Mouse (Mus musculus) testis, postnatal 10 days (tissue): ENCODE data around the gene Crygf.
"Not testable (repeated sequence)": the region's sequence is repeated elsewhere in the genome, so short reads cannot be mapped to it uniquely, and the experiment has no call there.

ENCODE experiments used
- DNase-seq: peaks from one replicate; pipeline ENCODE4 v3.0.0; 2021; ENCODE audit warnings: low spot score

The Crygf gene

DNA sequence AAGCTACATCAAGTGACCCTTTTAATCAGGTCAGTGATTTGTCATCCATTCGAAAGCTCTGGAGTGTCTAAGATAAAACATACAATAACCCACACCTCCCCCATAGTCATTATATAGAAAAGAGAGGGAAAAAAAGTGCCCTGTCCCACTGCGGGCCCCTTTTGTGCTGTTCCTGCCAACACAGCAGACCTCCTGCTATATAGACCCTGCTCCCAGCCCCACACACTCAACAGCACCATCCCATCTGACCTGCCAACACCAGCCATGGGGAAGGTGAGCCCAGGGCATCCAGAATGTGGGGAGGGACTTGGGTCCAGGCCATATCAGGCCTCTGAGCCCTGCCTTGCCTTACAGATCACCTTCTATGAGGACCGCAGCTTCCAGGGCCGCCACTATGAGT is at the start of gene Crygf:
Crygf (plus strand) TSS at position 227 of the 400 bp plus-strand sequence.
- no peak for DNase-seq

DNA sequence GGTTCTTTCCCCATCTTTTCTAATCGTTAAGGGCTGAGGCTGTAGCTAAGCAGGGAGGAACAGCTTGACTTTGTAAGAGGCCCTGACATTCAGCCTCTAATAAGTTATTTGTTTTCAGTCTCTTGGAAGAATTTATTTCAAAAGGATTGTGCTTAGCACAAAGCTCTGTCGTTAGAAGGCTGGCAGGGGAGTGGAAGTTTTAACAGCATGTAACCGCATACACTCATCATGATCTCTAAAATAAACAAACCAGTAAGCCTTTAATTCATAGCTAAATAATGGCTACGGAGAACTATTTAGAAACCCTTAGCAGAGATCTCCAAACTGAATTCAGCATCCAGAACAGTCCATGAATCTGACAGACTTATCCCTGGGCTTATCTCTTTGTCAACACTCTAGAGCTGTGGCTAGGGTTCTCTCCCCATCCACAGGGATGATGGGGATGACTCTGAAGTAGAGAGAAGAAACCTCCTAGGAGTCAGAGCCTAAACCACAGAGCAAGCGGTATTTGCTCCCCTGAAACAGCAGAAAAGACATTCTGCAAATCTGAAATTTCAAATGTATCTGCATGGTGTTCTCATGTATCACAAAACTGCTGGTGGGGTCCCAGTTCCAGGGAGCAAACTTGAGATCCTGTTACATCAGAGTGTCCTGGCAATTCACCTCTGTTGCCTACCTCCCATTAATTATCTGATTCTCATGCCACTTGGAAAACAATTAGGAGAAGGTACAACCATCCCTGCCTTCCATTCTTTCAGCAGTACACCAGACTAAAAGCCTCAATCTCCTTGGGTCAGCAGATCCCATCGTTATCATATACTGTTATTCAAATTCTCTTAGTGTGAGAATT is 734 bp upstream of the Crygf start:
- no peak for DNase-seq

DNA sequence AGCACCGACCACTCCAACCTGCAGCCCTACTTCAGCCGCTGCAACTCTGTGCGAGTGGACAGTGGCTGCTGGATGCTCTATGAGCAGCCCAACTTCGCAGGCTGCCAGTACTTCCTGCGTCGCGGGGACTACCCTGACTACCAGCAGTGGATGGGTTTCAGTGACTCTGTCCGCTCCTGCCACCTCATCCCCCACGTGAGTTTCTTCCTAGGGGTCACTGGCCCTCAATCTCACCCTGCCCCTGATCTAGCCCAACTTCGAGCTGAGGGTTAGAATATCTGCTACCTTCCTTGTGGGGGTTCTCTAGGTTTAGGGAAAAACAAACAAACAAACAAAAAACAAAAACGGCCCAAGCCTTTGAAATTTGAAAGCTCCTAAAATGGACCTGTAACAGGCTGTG is 376 bp downstream of the Crygf start:
- DNase-seq: not testable (repeated sequence)

DNA sequence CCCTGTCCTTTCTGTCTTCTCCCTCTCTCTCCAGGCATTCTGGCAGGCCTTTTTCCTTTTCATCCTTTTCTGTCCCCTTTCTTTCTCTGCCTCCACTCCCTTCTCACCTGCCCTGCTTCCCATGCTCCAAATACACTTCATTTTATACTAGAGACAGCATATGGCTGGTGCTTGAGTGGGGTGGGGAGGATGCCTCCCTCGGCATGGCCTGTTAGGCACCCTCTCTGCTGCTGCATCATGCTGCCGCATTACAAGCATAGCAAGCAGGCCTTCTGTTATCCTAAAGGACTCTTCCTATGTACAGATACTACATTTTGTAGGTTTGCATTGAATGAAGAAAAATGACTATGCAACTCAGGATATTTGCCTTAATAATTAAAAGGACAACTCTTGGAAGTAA is 3.7 kb downstream of the Crygf start:
- DNase-seq: no peak

DNA sequence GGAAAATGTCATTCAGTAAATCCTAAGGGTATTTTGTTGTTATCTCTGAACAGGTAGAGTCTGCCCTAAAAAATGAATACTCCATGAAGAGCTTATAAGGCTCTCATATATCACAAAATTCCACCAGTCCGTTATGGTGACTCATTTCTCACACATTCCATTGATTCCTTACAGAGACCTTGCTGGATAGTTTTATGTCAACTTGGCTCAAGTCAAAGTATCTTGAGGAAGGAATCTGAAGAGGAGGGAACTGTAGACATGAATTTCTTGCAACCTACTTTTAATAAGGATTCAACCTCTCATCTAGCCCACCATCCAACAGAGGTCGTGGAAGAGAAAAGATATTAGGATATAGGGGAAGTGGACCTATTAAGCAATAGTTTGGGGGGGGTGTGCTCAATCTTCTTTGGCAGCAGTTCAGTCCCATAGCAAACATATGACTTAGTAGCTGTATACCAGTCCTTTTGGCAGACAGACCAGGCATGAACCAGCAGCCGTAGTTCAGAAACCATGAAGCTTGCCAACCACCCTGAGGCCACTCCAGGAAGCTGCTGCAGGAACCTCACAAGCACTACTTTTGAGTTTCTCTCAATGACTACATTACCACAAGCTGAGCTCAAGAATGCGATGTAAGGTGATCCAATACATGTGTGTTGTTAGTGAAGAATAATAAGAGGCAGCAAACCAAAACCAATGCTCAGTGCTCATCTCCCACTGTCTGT is 5.9 kb downstream of the Crygf start:
- DNase-seq: no peak
